Comparison of ENCODE assay signal across 27 mouse cellular contexts in genomic region chr9:15694989-15695388, GRCm38 (mm10). TPM values are rescaled to one million over a fixed set of nuclear protein-coding genes. Genes with fewer than 3 reads are reported as not detected.
DNase-seq lines count a peak whose midpoint lies in the region; ATAC-seq lines count a peak whose summit lies in the region.
"Had no signal": no experiment of that assay in that cellular context is flagged by ENCODE, and none has a peak within 500 bp of the region (broad histone marks: within the 10 kb centered on the region; RNA-seq: fewer than 3 reads in every experiment).

No protein-coding gene starts in this region.

- H3K9me3 ChIP-seq in intestine, embryonic 14.5 days (ENCODE audit: control insufficient read depth, low read length), result no peaks in the 10 kb centered on the region
- no peaks in the 10 kb centered on the region for H3K9me3 ChIP-seq in intestine, embryonic 16.5 days (ENCODE audit: control insufficient read depth, low read length)
- H3K9me3 ChIP-seq in midbrain, embryonic 13.5 days, result no peaks in the 10 kb centered on the region
- H3K9me3 ChIP-seq: forebrain, embryonic 15.5 days; heart, embryonic 13.5 days; hindbrain, embryonic 12.5 days; liver, embryonic 12.5 days; megakaryocyte, embryonic 14.5 days had no signal

- DNase-seq in intestine, embryonic 14.5 days (ENCODE audit: low spot score), result peak; percentile 49
- peak; percentile 20 for DNase-seq in brain, adult 2 months (ENCODE audit: low read depth, low spot score)
- DNase-seq in retina, postnatal 1 day, result peak; percentile 59
- DNase-seq in ovary, postnatal 10 days (ENCODE audit: low spot score), result no peak
- no peak for DNase-seq in layer of hippocampus, postnatal 14 days (ENCODE audit: low spot score in 2 of 2)
- DNase-seq: adrenal gland, postnatal 36 days; cerebellum, adult 11 months; cerebellum, adult 9-10 months; cerebellum, postnatal 36 days; gastrocnemius, adult 2 months; gastrocnemius, postnatal 36 days; heart, adult 2 months; heart, postnatal 10 days; kidney, adult 9 months; kidney, postnatal 10 days; lung, postnatal 4 days had no signal

- H3K36me3 ChIP-seq in intestine, embryonic 14.5 days (ENCODE audit: control insufficient read depth, insufficient read depth, low read length), result no peaks in the 10 kb centered on the region
- H3K36me3 ChIP-seq in intestine, embryonic 16.5 days (ENCODE audit: control insufficient read depth, insufficient read depth, low read length), result no peaks in the 10 kb centered on the region
- H3K36me3 ChIP-seq in midbrain, embryonic 13.5 days, result no peaks in the 10 kb centered on the region
- H3K36me3 ChIP-seq: forebrain, embryonic 15.5 days; heart, embryonic 13.5 days; hindbrain, embryonic 12.5 days; liver, embryonic 12.5 days had no signal

- no peak for ATAC-seq in intestine, embryonic 14.5 days (replicated peaks; ENCODE audit: low FRiP score, low TSS enrichment, low read depth)
- no peak for ATAC-seq in intestine, embryonic 16.5 days
- ATAC-seq in midbrain, embryonic 13.5 days, result peak; percentile 30; the same call in 1 of the 2 replicates
- ATAC-seq: CD4-positive, CD25-positive, alpha-beta regulatory T cell, adult 4 months; forebrain, embryonic 15.5 days; hindbrain, postnatal 0 days; intestine, postnatal 0 days; liver, embryonic 12.5 days; liver, postnatal 0 days had no signal

- no peak overlapping the region for H3K9ac ChIP-seq in intestine, embryonic 14.5 days (ENCODE audit: low read length)
- H3K9ac ChIP-seq in intestine, embryonic 16.5 days (ENCODE audit: low read depth, low read length), result no peak overlapping the region
- H3K9ac ChIP-seq in midbrain, embryonic 13.5 days (replicated peaks), result no peak overlapping the region
- H3K9ac ChIP-seq: forebrain, embryonic 15.5 days; heart, embryonic 13.5 days; hindbrain, embryonic 12.5 days; liver, embryonic 12.5 days; liver, postnatal 0 days had no signal

- H3K27me3 ChIP-seq in intestine, embryonic 14.5 days (replicated peaks; ENCODE audit: control insufficient read depth, insufficient read depth, low read length), result no peaks in the 10 kb centered on the region
- H3K27me3 ChIP-seq in intestine, embryonic 16.5 days (replicated peaks; ENCODE audit: control insufficient read depth, insufficient read depth, low read length), result no peaks in the 10 kb centered on the region
- H3K27me3 ChIP-seq in midbrain, embryonic 13.5 days, result no peaks in the 10 kb centered on the region
- H3K27me3 ChIP-seq: forebrain, embryonic 15.5 days; heart, embryonic 13.5 days; hindbrain, embryonic 12.5 days; liver, embryonic 12.5 days had no signal

- H3K27ac ChIP-seq in intestine, embryonic 14.5 days (ENCODE audit: low read depth), result no peak overlapping the region
- no peak overlapping the region for H3K27ac ChIP-seq in intestine, embryonic 16.5 days (ENCODE audit: low read length)
- no peak overlapping the region for H3K27ac ChIP-seq in midbrain, embryonic 13.5 days
- H3K27ac ChIP-seq: forebrain, embryonic 15.5 days; gastrocnemius, adult 2 months; heart, adult 2 months; heart, embryonic 13.5 days; hindbrain, embryonic 12.5 days; hindbrain, postnatal 0 days; liver, embryonic 12.5 days had no signal

- no peak overlapping the region for H3K4me2 ChIP-seq in intestine, embryonic 14.5 days (ENCODE audit: low read length)
- no peak overlapping the region for H3K4me2 ChIP-seq in intestine, embryonic 16.5 days (ENCODE audit: low read depth, low read length)
- H3K4me2 ChIP-seq in midbrain, embryonic 13.5 days (replicated peaks), result no peak overlapping the region
- H3K4me2 ChIP-seq: forebrain, embryonic 15.5 days; heart, embryonic 13.5 days; hindbrain, embryonic 12.5 days; liver, embryonic 12.5 days had no signal

- WGBS in intestine, embryonic 14.5 days, result 46% methylated on average over 5 of the region's 5 CpGs
- 50% methylated on average over 5 of the region's 5 CpGs for WGBS in intestine, embryonic 16.5 days
- 40% methylated on average over 5 of the region's 5 CpGs for WGBS in midbrain, embryonic 13.5 days

- H3K4me1 ChIP-seq in intestine, embryonic 14.5 days (replicated peaks; ENCODE audit: control insufficient read depth, insufficient read depth, low read length), result no peaks in the 10 kb centered on the region
- no peaks in the 10 kb centered on the region for H3K4me1 ChIP-seq in intestine, embryonic 16.5 days (ENCODE audit: control insufficient read depth, insufficient read depth, low read length)
- H3K4me1 ChIP-seq in midbrain, embryonic 13.5 days (replicated peaks), result no peaks in the 10 kb centered on the region
- H3K4me1 ChIP-seq: forebrain, embryonic 15.5 days; heart, embryonic 13.5 days; hindbrain, embryonic 12.5 days; liver, embryonic 12.5 days; megakaryocyte, embryonic 14.5 days had no signal

- no peak overlapping the region for H3K4me3 ChIP-seq in intestine, embryonic 14.5 days (ENCODE audit: low read depth, low read length)
- H3K4me3 ChIP-seq in intestine, embryonic 16.5 days (ENCODE audit: low read length), result no peak overlapping the region
- no peak overlapping the region for H3K4me3 ChIP-seq in midbrain, embryonic 13.5 days (replicated peaks)
- H3K4me3 ChIP-seq: forebrain, embryonic 15.5 days; gastrocnemius, adult 2 months; heart, adult 2 months; heart, embryonic 13.5 days; hindbrain, embryonic 12.5 days; liver, embryonic 12.5 days; megakaryocyte, embryonic 14.5 days had no signal

RNA-seq across cellular contexts. Expression of gene Slc36a4, which starts 14.5 kb away (rescaled TPM):
- polyA plus RNA-seq in intestine, embryonic 14.5 days (2014; fragmentation: Nextera tagmentation; extraction: Ambion mirVana), result 15.2 and 15.9 TPM in 2 replicates
- 6.0 TPM in 2 replicates for polyA plus RNA-seq in intestine, embryonic 16.5 days (2015; fragmentation: Nextera tagmentation; extraction: Ambion mirVana)
- polyA plus RNA-seq in midbrain, embryonic 13.5 days (2015; fragmentation: Nextera tagmentation; extraction: Ambion mirVana), result 21.1 and 23.2 TPM in 2 replicates
- total RNA-seq in layer of hippocampus, postnatal 14 days (2021), result 10 to 100 TPM; 49.0 to 55.1 TPM

Comparison
In these comparisons a context has a peak if more than half of its experiments do, and no peak if none do; other contexts are left out.
1. DNase-seq: peak in intestine, embryonic 14.5 days (single experiment), brain, adult 2 months (single experiment) and retina, postnatal 1 day (single experiment); none in ovary, postnatal 10 days (single experiment) and layer of hippocampus, postnatal 14 days (0 of 2).